Comparison of ENCODE assay signal across 20 mouse cellular contexts in the genomic region with DNA sequence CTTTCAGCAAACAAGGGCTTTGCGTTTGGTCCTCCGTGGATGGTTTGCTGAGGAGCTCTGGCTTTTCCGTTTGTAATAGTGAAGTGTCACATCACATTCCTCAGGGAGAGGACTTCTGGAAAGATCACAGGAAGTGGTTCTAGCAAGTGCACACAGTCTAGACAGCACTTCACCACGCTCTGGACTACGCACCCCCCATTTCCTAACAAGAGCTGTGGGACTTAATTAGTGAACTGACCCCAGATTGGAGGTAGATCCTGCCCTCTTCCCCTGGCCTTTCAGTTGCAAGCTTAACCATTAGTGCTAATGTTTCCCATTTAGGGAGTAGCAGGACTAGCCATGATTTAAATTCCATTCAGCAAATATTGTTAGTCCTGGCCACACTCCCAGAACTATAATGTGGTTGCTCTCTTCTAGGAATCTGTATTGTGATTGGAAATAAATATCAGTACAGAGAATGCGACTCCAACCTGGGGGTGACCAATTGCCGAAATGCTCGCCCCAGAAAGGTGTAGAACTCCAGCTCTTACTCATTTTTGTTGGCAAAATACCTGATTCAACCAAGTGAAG. TPM values are rescaled to one million over a fixed set of nuclear protein-coding genes. Genes with fewer than 3 reads are reported as not detected.
A peak's percentile ranks its signal among the peaks of the same experiment; 100 is the strongest.
DNase-seq lines count a peak whose midpoint lies in the region; ATAC-seq and TF ChIP-seq lines count a peak whose summit lies in the region.
"Had no signal": no experiment of that assay in that cellular context is flagged by ENCODE, and none has a peak within 500 bp of the region (broad histone marks: within the 10 kb centered on the region; RNA-seq: fewer than 3 reads in every experiment).

No protein-coding gene starts in this region.

- no peak overlapping the region for H3K4me2 ChIP-seq in embryonic facial prominence, embryonic 14.5 days (ENCODE audit: low read depth, low read length)
- H3K4me2 ChIP-seq: embryonic facial prominence, embryonic 12.5 days; heart, embryonic 11.5 days; lung, embryonic 15.5 days had no signal

- H3K4me1 ChIP-seq in embryonic facial prominence, embryonic 14.5 days (ENCODE audit: control insufficient read depth, insufficient read depth, low read length) = peaks cover 6% of the 10 kb centered on the region; the same call in 1 of the 2 replicates
- H3K4me1 ChIP-seq in embryonic facial prominence, embryonic 10.5 days = peaks cover 12% of the 10 kb centered on the region; the same call in 1 of the 2 replicates
- H3K4me1 ChIP-seq in spleen, adult 2 months (ENCODE audit: control insufficient read depth, insufficient read depth, insufficient read length) = peaks cover 28% of the 10 kb centered on the region; the same call in 1 of the 2 replicates
- H3K4me1 ChIP-seq: embryonic facial prominence, embryonic 12.5 days had no signal

- no peak for ATAC-seq in embryonic facial prominence, embryonic 14.5 days (ENCODE audit: low read depth)
- ATAC-seq: activated CD4-positive, CD25-positive, alpha-beta regulatory T cell, adult 4 months; forebrain, postnatal 0 days; midbrain, embryonic 16.5 days; Patski had no signal

- H3K27ac ChIP-seq in embryonic facial prominence, embryonic 14.5 days (replicated peaks; ENCODE audit: low read depth, low read length) = no peak overlapping the region
- H3K27ac ChIP-seq in embryonic facial prominence, embryonic 10.5 days (replicated peaks) = no peak overlapping the region
- peak overlapping the region; percentile 39; the same call in 1 of the 2 replicates for H3K27ac ChIP-seq in spleen, adult 2 months (ENCODE audit: insufficient read depth, low read length)
- H3K27ac ChIP-seq: embryonic facial prominence, embryonic 12.5 days; lung, embryonic 15.5 days had no signal

- no peaks in the 10 kb centered on the region for H3K36me3 ChIP-seq in embryonic facial prominence, embryonic 14.5 days (ENCODE audit: control insufficient read depth, insufficient read depth, low read length)
- H3K36me3 ChIP-seq in embryonic facial prominence, embryonic 10.5 days (replicated peaks) = no peaks in the 10 kb centered on the region
- H3K36me3 ChIP-seq in spleen, adult 2 months (ENCODE audit: control insufficient read depth, insufficient read depth, low read length) = no peaks in the 10 kb centered on the region
- H3K36me3 ChIP-seq: embryonic facial prominence, embryonic 12.5 days; lung, embryonic 15.5 days had no signal

- H3K9me3 ChIP-seq in embryonic facial prominence, embryonic 14.5 days (ENCODE audit: control insufficient read depth, low read length) = no peaks in the 10 kb centered on the region
- H3K9me3 ChIP-seq in embryonic facial prominence, embryonic 10.5 days = peaks cover 3% of the 10 kb centered on the region; the same call in 1 of the 2 replicates
- H3K9me3 ChIP-seq: embryonic facial prominence, embryonic 12.5 days; lung, embryonic 15.5 days had no signal

- no peak overlapping the region for H3K4me3 ChIP-seq in embryonic facial prominence, embryonic 14.5 days (ENCODE audit: low read depth, low read length)
- H3K4me3 ChIP-seq in embryonic facial prominence, embryonic 10.5 days = no peak overlapping the region
- H3K4me3 ChIP-seq in spleen, adult 2 months (ENCODE audit: extremely low read depth, insufficient read depth, insufficient read length) = no peak overlapping the region
- H3K4me3 ChIP-seq: embryonic facial prominence, embryonic 12.5 days; lung, embryonic 15.5 days had no signal

- peak; percentile 68 for DNase-seq in embryonic facial prominence, embryonic 14.5 days (ENCODE audit: low spot score)
- DNase-seq in embryonic facial prominence, embryonic 10.5 days (ENCODE audit: low spot score) = no peak
- DNase-seq in kidney, adult 9 months = peak; percentile 27
- no peak for DNase-seq in kidney, adult 8-10 months
- DNase-seq in spleen, adult 2 months (ENCODE audit: low read depth in 1 of 2, low spot score in 2 of 2) = no peak
- DNase-seq in spleen, postnatal 4 days (ENCODE audit: low spot score in 2 of 2) = no peak
- DNase-seq in ovary, postnatal 10 days (ENCODE audit: low spot score) = no peak
- no peak for DNase-seq in urinary bladder, postnatal 4 days (ENCODE audit: low spot score in 2 of 2)
- DNase-seq: adrenal gland, postnatal 14 days; cerebellum, adult 2 months; forebrain, postnatal 0 days; heart, postnatal 4 days; right cerebral cortex, adult 18-20 months; spleen, adult 18-20 months had no signal

- H3K9ac ChIP-seq in embryonic facial prominence, embryonic 14.5 days (ENCODE audit: low read depth, low read length) = no peak overlapping the region
- H3K9ac ChIP-seq: embryonic facial prominence, embryonic 12.5 days; forebrain, postnatal 0 days; lung, embryonic 15.5 days had no signal

- no peak for TF ChIP-seq CTCF in spleen, adult 2 months (IDR thresholded peaks at IDR 0.05; ENCODE audit: extremely low read depth, insufficient read depth, insufficient read length, insufficient replicate concordance)

- no peaks in the 10 kb centered on the region for H3K27me3 ChIP-seq in embryonic facial prominence, embryonic 14.5 days (replicated peaks; ENCODE audit: control insufficient read depth, insufficient read depth, low read length)
- no peaks in the 10 kb centered on the region for H3K27me3 ChIP-seq in embryonic facial prominence, embryonic 10.5 days (replicated peaks; ENCODE audit: low read depth, poor library complexity, severe bottlenecking)
- no peaks in the 10 kb centered on the region for H3K27me3 ChIP-seq in spleen, adult 2 months (ENCODE audit: control insufficient read depth, insufficient read depth, low read length)
- H3K27me3 ChIP-seq: embryonic facial prominence, embryonic 12.5 days; lung, embryonic 15.5 days; Patski had no signal

- 53% methylated on average over 8 of the region's 8 CpGs for WGBS in embryonic facial prominence, embryonic 14.5 days
- 80% methylated on average over 8 of the region's 8 CpGs for WGBS in embryonic facial prominence, embryonic 10.5 days
- WGBS in spleen, adult 2 months = 73% methylated on average over 8 of the region's 8 CpGs

- TF ChIP-seq POLR2A in spleen, adult 2 months (IDR thresholded peaks at IDR 0.05; ENCODE audit: low read depth, low read length) = no peak

RNA-seq across cellular contexts. Expression of a gene that starts 10.2 kb away (rescaled TPM):
- 4.6 and 5.6 TPM in 2 replicates for polyA plus RNA-seq in embryonic facial prominence, embryonic 14.5 days (2014; fragmentation: Nextera tagmentation; extraction: Ambion mirVana)
- 3.3 and 3.9 TPM in 2 replicates for polyA plus RNA-seq in embryonic facial prominence, embryonic 10.5 days (2016; fragmentation: Nextera tagmentation; extraction: Ambion mirVana)
- 1.7 and 2.0 TPM in 2 replicates for polyA plus RNA-seq in spleen, adult 2 months (2012; rRNA removed)

RNA-seq across cellular contexts. Expression of a gene that starts 10.4 kb away (rescaled TPM):
- 3.6 and 4.3 TPM in 2 replicates for polyA plus RNA-seq in embryonic facial prominence, embryonic 14.5 days (2014; fragmentation: Nextera tagmentation; extraction: Ambion mirVana)
- 2.3 and 4.3 TPM in 2 replicates for polyA plus RNA-seq in embryonic facial prominence, embryonic 10.5 days (2016; fragmentation: Nextera tagmentation; extraction: Ambion mirVana)
- polyA plus RNA-seq in spleen, adult 2 months (2012; rRNA removed) = 53.8 and 54.4 TPM in 2 replicates

Comparison
In these comparisons a context has a peak if more than half of its experiments do, and no peak if none do; other contexts are left out.
1. DNase-seq: peak in embryonic facial prominence, embryonic 14.5 days (single experiment) and kidney, adult 9 months (single experiment); none in embryonic facial prominence, embryonic 10.5 days (single experiment), kidney, adult 8-10 months (0 of 2), spleen, adult 2 months (0 of 2), spleen, postnatal 4 days (0 of 2), ovary, postnatal 10 days (single experiment) and urinary bladder, postnatal 4 days (0 of 2).
2. RNA of a gene that starts 10.4 kb away (polyA plus RNA-seq): 53.8 to 54.4 TPM in spleen, adult 2 months; 3.6 to 4.3 TPM in embryonic facial prominence, embryonic 14.5 days and 2.3 to 4.3 TPM in embryonic facial prominence, embryonic 10.5 days; every median in the first group is over 10 times any median in the second.